Mouse (Mus musculus) spleen, adult 2 months (tissue): Measurements from ENCODE around the gene Car4. TPM values are rescaled to one million over a fixed set of nuclear protein-coding genes. Genes with fewer than 3 reads are reported as not detected.

Experiments used
- DNase-seq, 2 experiments: peaks; one replicate each; pipeline versions ENCODE4 v3.0.0 to v3.0.0-alpha.2; 2012 to 2021; ENCODE audit warnings: low spot score in 2 of 2, low read depth in 1 of 2
- H3K27ac ChIP-seq: fragments of 200-500 bp; 2 replicates; pipeline ENCODE4 v1.5.1; 2012; ENCODE audit warnings: low read length, inconsistent platforms; ENCODE audit not compliant: insufficient read depth
- H3K27me3 ChIP-seq: fragments of 200-500 bp; 2 replicates; pipeline ENCODE4 v1.6.1; 2012; ENCODE audit warnings: mild to moderate bottlenecking, moderate library complexity, low read length, inconsistent platforms; ENCODE audit not compliant: control insufficient read depth, insufficient read depth
- H3K36me3 ChIP-seq: fragments of 200-500 bp; 2 replicates; pipeline ENCODE4 v1.6.1; 2012; ENCODE audit warnings: mild to moderate bottlenecking, low read length, inconsistent platforms; ENCODE audit not compliant: control insufficient read depth, insufficient read depth
- H3K4me1 ChIP-seq: fragments of 200-500 bp; 2 replicates; pipeline ENCODE4 v1.6.1; 2011; ENCODE audit warnings: inconsistent platforms; ENCODE audit not compliant: control insufficient read depth, insufficient read depth, insufficient read length
- H3K4me3 ChIP-seq: fragments of 200-500 bp; 2 replicates; pipeline ENCODE4 v1.5.1; 2011; ENCODE audit warnings: mild to moderate bottlenecking, inconsistent platforms; ENCODE audit not compliant: insufficient read depth, insufficient read length; ENCODE audit errors: extremely low read depth
- CTCF ChIP-seq: fragments of 200-500 bp; IDR thresholded peaks from 2 replicates; pipeline ENCODE4 v1.5.1; 2011; ENCODE audit warnings: mild to moderate bottlenecking, inconsistent platforms; ENCODE audit not compliant: insufficient read depth, insufficient read length, insufficient replicate concordance; ENCODE audit errors: extremely low read depth
- POLR2A ChIP-seq: fragments of 200-500 bp; IDR thresholded peaks from 2 replicates; pipeline ENCODE4 v1.6.1; 2011; ENCODE audit warnings: low read depth, low read length, inconsistent platforms
- WGBS: fragments of 180-500 bp; shearing (Covaris S2); methylation state at CpG from one replicate; pipeline ENCODE4 v1.1.7; 2018; 5-methylcytosine and 5-hydroxymethylcytosine counted together
- polyA plus RNA-seq: library from polyadenylated mRNA; depleted of rRNA; stranded (reverse); fragments of >200 nt; gene quantifications from 2 replicates; pipeline ENCODE4 v1.2.3, GENCODE M21; 2012

Gene Car4
- polyA plus RNA-seq, 1 experiment, result 0.06 TPM

DNA sequence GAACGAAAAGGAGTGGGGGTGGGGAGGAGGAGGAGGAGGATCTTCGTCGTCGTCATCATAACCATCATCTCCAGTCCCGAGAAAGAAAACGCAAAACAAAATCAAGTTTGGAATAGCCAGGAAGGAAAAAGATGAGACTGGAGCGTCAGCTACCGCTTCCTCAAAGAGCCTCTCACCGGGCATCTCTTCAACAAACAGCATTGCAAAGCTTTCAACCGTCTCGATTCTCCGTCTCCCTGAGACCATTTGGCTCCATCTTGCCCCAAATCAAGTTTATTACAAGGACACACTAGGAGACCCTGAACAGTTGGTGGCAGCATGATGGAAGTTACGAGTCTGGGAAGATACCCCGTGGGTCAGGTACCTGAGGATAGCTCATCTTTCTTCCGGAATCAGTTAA, 415 bp upstream of the Car4 start:
- 9% methylated on average over 15 of the region's 15 CpGs for WGBS
- H3K4me1 ChIP-seq, result no peaks in the 10 kb centered on the region
- H3K27me3 ChIP-seq, result peaks cover 10% of the 10 kb centered on the region
- H3K27ac ChIP-seq, result no peak overlapping the region
- no peak for DNase-seq
- no peak overlapping the region for H3K4me3 ChIP-seq
- TF ChIP-seq CTCF, result no peak
- no peak for TF ChIP-seq POLR2A
- no peaks in the 10 kb centered on the region for H3K36me3 ChIP-seq

DNA sequence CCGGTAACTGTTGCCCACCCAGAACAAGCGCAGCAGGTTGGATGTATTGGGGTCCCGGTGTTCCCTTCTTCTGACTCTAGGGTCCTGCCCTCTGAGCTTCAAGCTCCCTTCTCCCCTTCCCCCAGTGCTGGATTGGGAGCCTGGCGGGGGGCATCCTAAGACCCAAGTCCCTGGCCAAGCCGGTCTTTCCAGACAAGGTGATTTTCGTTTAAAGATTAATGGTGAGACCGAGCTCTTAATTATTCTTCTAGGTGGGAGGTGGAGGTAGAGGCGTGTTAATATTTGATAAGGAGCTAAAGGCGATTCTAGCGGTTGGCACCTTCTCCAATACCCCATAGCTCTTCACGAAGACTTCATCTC, 665 bp downstream of the Car4 start:
- DNase-seq, result no peak
- Histone ChIP-seq H3K36me3 (no peaks in the 10 kb centered on the region), H3K27ac (no peak overlapping the region), H3K4me1 (no peaks in the 10 kb centered on the region), H3K4me3 (no peak overlapping the region), H3K27me3 (peaks cover 10% of the 10 kb centered on the region)
- TF ChIP-seq POLR2A (no peak), CTCF (no peak)
- WGBS, result 13% methylated on average over 11 of the region's 11 CpGs

DNA sequence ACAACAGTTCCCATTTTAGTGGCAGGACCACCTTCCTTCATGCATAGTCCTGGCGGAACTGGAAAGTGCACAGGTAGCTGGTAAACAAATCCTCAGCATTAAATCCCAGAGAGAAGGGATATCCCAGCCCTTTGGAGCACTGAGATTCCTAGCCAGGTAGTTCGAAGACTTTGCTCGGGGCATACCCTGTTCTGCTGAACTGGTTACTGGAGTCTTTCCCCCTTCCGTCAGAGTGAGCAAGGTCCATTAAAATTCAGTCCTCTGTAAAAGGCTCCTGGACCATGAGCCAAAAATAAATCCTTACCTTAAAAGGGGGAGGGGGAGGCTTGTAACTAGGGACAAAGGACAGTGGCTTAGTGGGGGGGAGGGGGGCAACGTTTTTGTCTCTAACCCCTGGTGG, 1.6 kb downstream of the Car4 start:
- no peaks in the 10 kb centered on the region for H3K4me1 ChIP-seq
- no peaks in the 10 kb centered on the region for H3K36me3 ChIP-seq
- WGBS, result 48% methylated on average over 5 of the region's 5 CpGs
- no peak for DNase-seq
- TF ChIP-seq POLR2A, result no peak
- no peak for TF ChIP-seq CTCF
- H3K27ac ChIP-seq, result no peak overlapping the region
- H3K27me3 ChIP-seq, result peaks cover 10% of the 10 kb centered on the region
- no peak overlapping the region for H3K4me3 ChIP-seq

DNA sequence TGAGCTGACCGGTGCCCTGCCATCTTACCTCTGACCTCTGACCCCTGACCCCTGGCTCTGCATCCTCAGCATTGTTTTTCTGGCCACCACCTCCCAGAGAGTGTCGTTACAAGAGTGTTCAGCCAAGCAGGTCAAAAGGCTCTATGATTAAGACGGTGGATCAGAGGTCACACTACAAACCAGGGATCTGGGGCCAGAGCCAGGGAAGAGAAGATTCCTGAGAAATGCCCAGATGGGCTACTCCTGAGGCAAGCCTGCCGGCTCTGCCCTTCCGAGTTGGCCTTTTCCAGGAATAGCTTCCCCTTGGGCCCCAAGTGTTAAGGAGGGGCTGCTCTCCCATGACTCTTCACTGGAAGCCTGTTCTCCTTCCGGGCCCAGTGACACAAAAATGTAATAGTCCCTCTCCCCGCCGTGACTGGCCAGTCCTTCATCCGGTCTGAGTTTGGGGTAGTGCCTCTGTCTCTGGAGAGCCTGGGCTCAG, 2.2 kb downstream of the Car4 start:
- no peak for DNase-seq
- Histone ChIP-seq H3K36me3 (no peaks in the 10 kb centered on the region), H3K27ac (no peak overlapping the region), H3K4me3 (no peak overlapping the region), H3K4me1 (no peaks in the 10 kb centered on the region), H3K27me3 (peaks cover 10% of the 10 kb centered on the region)
- 13% methylated on average over 9 of the region's 9 CpGs for WGBS
- TF ChIP-seq POLR2A, result no peak
- TF ChIP-seq CTCF, result no peak

DNA sequence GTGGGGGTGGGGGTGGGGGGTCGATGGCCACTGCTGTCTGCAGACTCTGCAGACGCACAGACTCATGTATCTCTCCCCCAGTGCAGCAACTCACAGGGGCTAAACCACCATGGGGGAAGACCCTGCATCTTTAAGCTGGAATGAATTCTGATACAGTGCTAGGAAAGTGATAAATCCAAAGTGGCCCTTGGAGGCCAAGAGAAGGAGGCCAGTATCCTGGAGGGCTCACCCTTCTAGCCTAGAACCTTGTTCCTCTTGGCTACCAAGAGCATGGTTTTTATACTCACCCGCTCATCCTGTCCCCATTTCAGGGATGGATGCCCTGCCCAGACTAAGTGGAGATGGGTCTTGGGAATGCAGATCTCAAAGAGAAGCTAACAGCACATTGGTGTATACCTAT, 2.7 kb downstream of the Car4 start:
- no peak for DNase-seq
- no peak for TF ChIP-seq POLR2A
- TF ChIP-seq CTCF, result no peak
- 44% methylated on average over 3 of the region's 3 CpGs for WGBS

GRCm38 (mm10) chr11:84960780-84961179, 3.2 kb downstream of the Car4 start:
- Histone ChIP-seq H3K36me3 (no peaks in the 10 kb centered on the region), H3K4me3 (no peak overlapping the region), H3K4me1 (no peaks in the 10 kb centered on the region), H3K27ac (no peak overlapping the region), H3K27me3 (peaks cover 10% of the 10 kb centered on the region)
- no peak for DNase-seq
- 67% methylated on average over 6 of the region's 6 CpGs for WGBS
- TF ChIP-seq POLR2A, result no peak
- no peak for TF ChIP-seq CTCF

More for the DNA sequence above, 2.7 kb downstream of the Car4 start:
- no peaks in the 10 kb centered on the region for H3K36me3 ChIP-seq
- H3K27me3 ChIP-seq, result peaks cover 10% of the 10 kb centered on the region
- no peak overlapping the region for H3K4me3 ChIP-seq
- no peaks in the 10 kb centered on the region for H3K4me1 ChIP-seq
- H3K27ac ChIP-seq, result no peak overlapping the region

- TF ChIP-seq CTCF, result no peak
- TF ChIP-seq POLR2A, result no peak
- no peak overlapping the region for H3K4me3 ChIP-seq
- no peaks in the 10 kb centered on the region for H3K36me3 ChIP-seq
- no peaks in the 10 kb centered on the region for H3K4me1 ChIP-seq
- peaks cover 8% of the 10 kb centered on the region for H3K27me3 ChIP-seq
- no peak for DNase-seq
- 90% methylated on average over 4 of the region's 4 CpGs for WGBS
- H3K27ac ChIP-seq, result no peak overlapping the region
Measured at GRCm38 (mm10) chr11:84961571-84961970, 4.0 kb downstream of the Car4 start.
